Mouse (Mus musculus) heart, postnatal 14 days (tissue): ENCODE measurements around the gene Cyp2u1. TPM values are rescaled to one million over a fixed set of nuclear protein-coding genes. Genes with fewer than 3 reads are reported as not detected.
"Not testable (repeated sequence)": the region's sequence is repeated elsewhere in the genome, so short reads cannot be mapped to it uniquely, and the experiment has no call there.

Experiments
- DNase-seq, 2 experiments: peaks; one replicate each; pipeline ENCODE4 v3.0.0; 2021 to 2022
- intact Hi-C: fragments of 180-260 bp; cut with DNase I; formaldehyde crosslinking; loops from one replicate; pipeline ENCODE4 v1.15.1; 2025
- long read RNA-seq, 2 experiments: library from polyadenylated mRNA; stranded (forward); transcript quantifications; one replicate each; pipeline ENCODE4 v2.0.0; 2021
- total RNA-seq, 2 experiments: library from RNA; stranded (reverse); gene quantifications; 2 replicates each; pipeline ENCODE4 v1.2.3; 2021

The Cyp2u1 gene
- total RNA-seq = 10 to 100 TPM; 27.8 to 30.0 TPM
- long read RNA-seq, experiment 1, full-length matches to known transcripts = 9 of 15 reads
- long read RNA-seq, experiment 1, partial matches to known transcripts = 5 of 15 reads
- long read RNA-seq, experiment 1, other reads (novel, unspliced or antisense) = 1 of 15 reads
- long read RNA-seq, experiment 2, full-length matches to known transcripts = 3 of 6 reads
- long read RNA-seq, experiment 2, partial matches to known transcripts = 1 of 6 reads
- long read RNA-seq, experiment 2, other reads (novel, unspliced or antisense) = 2 of 6 reads

GRCm38 (mm10) chr3:131302452-131303319 is at the start of gene Cyp2u1:
Cyp2u1 (minus strand) TSS chr3:131303227.
- intact Hi-C loops = loop anchor here (5.0 kb wide), 1 partner anchor 250 kb away; no protein-coding TSS in a partner anchor
- DNase-seq = peak; percentile 90 to 91

DNA sequence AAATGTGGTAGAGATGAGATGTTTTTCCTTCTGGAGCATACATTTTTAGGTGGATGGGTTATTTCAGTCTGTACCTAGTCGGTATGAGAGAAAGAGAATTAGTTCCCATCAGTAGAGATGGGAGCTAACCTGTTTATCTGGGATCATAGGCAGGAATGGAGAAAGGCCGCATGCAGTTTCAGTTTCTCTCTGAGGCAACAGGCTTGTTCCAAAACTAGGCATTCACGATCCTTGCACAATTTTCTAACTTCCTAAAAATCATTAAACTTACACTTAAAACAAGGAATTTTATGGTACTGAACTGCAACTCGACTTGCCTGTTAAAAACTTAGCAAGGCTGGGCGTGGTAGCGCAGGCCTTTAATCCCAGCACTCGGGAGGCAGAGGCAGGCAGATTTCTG is 47.5 kb upstream of the Cyp2u1 start:
- intact Hi-C loops = no loop called here
- DNase-seq = no peak

GRCm38 (mm10) chr3:131349013-131349412 is 46.0 kb upstream of the Cyp2u1 start:
- DNase-seq = no peak

DNA sequence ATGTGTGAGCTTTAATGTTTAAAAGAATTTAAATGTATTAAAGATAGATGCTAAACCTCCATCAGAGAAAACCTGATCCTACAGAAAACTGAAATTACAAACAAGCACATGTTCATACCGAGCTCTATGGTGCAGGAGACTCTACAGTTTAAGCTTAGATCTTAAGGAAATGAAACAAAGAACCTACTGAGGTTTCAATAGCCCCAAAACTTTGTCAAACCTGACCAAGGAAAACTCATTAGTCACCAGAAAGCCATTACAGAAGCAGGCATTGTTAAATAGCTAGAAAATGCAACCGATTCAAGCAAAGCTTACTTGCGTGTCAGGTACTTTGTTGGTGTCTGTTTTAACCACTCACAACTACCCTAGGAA is 45.5 kb upstream of the Cyp2u1 start:
- intact Hi-C loops = no loop called here
- DNase-seq = no peak

More at GRCm38 (mm10) chr3:131349013-131349412, 46.0 kb upstream of the Cyp2u1 start:
- intact Hi-C loops = no loop called here

DNA sequence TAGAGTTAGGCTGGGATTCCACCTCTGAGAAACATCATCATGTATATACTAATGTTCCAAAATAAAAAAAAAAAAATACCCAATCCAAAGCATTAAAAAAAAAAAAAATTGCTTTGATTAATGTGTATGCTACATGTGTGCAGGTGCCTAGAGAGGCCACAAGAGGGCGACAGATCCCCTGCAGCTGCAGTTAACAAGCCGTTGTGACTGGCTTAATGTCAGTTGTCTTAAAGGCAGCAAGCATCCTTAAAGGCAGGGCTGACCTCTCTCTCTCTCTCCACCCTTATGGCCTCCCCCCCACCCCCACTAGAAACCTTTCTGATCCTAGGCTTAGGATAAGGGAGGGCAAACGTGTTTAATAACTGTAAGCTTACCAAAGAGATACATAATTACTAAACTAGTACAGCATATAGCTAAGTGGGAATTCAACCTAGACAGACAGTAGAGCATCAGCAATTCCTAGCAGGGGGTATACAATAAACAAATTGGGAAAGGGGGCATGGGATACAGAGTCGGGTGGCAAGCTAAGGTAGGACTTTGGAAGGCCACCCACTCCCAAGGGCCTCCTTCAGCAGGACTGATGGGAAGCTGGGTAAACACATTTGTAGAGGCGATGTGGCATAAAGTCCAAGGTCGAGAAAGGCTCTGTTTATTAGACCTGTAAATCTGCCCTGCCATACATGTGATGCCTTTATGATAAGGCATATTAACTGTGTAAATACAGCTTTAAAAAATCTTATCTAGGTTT is 45.0 kb upstream of the Cyp2u1 start:
- intact Hi-C loops = no loop called here

DNA sequence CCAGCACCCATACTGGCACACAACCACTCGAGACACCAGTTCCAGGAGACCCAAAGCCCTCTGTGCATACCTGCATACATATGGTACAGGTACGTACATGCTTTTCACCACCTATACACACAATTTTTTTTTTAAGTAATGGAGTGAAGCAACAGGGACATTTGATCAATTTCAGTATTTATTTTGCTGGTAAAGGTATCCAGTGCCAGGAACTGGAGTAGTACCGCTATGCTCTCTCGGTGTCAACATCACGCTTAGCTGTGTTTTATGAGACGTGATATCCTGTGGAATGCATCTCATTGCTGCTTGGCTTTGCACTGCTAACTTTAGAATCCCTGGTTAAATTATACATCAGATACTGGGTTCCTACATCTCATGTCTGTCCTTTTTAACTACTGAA is 42.9 kb upstream of the Cyp2u1 start:
- DNase-seq = no peak

More for the DNA sequence above, 45.0 kb upstream of the Cyp2u1 start:
- DNase-seq = no peak

DNA sequence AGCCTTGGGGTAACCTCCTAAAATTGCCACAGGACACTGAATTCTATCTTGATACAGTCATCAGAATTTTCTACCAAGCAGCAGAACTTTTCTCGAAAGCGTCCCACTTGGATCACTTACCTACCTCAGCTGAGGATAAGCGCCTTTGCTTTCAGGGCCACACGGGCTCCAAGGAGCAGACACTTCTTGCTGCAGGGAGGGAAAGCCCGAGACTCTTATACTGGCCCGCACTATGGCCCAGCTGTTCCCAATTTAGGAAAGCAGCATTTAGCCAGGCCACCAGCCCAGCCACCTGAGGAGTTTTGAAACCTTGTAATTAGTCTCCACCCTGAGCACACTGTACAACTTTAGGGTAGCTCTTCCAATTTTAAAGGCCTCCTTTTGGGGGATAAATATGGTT is 40.3 kb upstream of the Cyp2u1 start:
- intact Hi-C loops = no loop called here
- DNase-seq = no peak

More for the DNA sequence above, 42.9 kb upstream of the Cyp2u1 start:
- intact Hi-C loops = no loop called here

DNA sequence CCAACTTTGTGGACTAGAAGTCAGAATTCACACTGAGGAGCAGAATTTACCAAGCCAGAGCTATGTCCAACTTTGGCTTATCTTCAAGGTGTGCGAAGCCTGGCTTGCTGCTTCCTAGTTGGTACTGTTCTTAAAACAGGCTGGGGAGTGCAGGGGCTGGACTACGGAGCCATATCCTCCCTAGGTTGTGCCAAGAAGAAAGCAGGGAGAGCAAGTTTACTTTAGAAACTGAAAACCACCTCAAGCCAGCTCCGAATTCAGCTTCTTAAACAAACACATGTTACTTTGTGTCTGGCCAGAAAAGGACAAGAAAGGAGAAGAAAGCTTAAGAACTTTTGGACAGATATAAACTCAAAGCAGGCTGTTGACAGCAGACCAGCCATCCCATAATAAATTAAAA is 37.9 kb upstream of the Cyp2u1 start:
- no peak for DNase-seq
- intact Hi-C loops = no loop called here

- no peak for DNase-seq
- intact Hi-C loops = no loop called here
Measured at GRCm38 (mm10) chr3:131339280-131339679, 36.3 kb upstream of the Cyp2u1 start.

DNA sequence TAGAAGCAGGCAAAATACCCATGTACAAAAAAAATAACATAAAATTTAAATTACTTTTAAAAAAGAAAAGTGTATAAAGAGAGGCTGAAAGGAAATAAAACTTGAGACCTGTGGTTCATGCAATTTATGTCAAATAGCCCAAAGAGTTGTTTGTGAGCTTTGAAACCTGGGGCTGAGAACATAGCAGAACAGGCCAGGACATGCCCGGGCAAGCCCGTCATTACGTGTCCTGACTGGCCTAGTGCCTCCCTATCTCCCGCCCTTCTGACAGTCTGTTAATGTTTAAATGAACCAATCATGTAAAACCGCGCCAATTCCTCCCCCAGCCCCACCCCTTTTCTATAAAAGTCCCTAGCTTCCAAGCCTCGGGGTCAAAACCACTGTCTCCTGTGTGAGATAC is 34.7 kb upstream of the Cyp2u1 start:
- intact Hi-C loops, DNase-seq: not testable (repeated sequence)

DNA sequence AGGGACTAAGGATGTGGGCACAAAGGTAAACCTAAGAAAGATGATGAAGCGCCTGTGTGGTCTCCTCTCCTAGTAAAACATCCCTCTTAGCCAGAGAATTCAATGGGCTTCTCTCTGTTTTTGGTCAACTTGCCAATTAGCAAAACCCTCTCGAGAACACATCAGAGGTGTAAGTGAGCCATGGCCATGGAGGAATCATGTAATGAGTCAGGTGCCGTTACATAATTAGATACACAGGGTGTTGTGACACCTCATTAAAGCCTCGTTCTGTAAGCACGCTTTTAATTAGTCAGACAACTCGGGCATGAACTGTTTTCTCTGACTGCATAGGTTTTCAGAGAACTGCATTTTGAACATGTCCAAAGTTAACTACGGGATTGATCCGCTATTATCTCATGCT is 33.6 kb upstream of the Cyp2u1 start:
- intact Hi-C loops = no loop called here
- DNase-seq = no peak

- DNase-seq = no peak
- intact Hi-C loops = no loop called here
Measured at GRCm38 (mm10) chr3:131335117-131335547, 32.1 kb upstream of the Cyp2u1 start.

GRCm38 (mm10) chr3:131327189-131327588 is 24.2 kb upstream of the Cyp2u1 start:
- intact Hi-C loops = no loop called here
- DNase-seq = no peak

GRCm38 (mm10) chr3:131326637-131327036 is 23.6 kb upstream of the Cyp2u1 start:
- intact Hi-C loops = no loop called here
- DNase-seq = no peak

GRCm38 (mm10) chr3:131322081-131322815 is 19.2 kb upstream of the Cyp2u1 start:
- intact Hi-C loops = no loop called here
- no peak for DNase-seq

- intact Hi-C loops = loop anchor here (1.0 kb wide), 1 partner anchor 232 kb away; no protein-coding TSS in a partner anchor
- DNase-seq = peak; percentile 79 to 90
Measured at GRCm38 (mm10) chr3:131320184-131320583, 17.2 kb upstream of the Cyp2u1 start.

DNA sequence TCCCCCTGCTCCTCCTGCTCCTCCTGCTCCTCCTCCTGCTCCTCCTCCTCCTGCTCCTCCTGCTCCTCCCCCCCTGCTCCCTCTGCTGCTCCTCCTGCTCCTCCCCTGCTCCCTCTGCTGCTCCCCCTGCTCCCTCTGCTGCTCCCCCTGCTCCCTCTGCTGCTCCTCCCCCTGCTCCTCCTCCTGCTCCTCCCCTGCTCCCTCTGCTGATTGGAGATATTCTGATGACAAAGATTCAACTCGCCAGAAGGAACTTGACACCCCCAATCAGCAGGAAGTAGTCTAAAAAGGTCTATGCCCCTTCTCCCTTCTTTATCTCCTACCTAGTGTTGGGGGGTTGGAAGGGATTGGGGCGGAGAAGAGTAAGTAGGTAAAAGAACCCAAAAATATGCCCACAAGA is 15.2 kb upstream of the Cyp2u1 start:
- intact Hi-C loops = no loop called here
- no peak for DNase-seq

DNA sequence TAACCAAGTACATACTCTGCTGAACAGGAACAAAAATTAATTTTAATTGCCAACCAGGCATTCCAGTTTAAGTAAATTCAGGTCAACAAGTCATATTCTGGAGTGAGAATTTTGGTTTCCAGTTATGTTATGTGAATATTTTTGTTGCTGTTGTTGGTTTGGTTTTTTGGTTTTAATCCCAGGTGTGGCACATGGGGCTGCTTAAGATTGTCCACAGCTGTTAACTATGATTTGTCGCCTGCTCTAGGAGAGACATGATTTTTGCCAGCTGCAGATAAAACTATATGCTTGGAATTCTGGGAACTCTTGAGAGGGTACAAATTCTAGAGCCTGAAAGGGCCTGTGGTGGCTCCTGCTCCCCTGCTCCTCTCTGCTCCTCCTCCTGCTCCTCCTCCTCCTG is 14.1 kb upstream of the Cyp2u1 start:
- intact Hi-C loops = no loop called here
- DNase-seq = no peak

DNA sequence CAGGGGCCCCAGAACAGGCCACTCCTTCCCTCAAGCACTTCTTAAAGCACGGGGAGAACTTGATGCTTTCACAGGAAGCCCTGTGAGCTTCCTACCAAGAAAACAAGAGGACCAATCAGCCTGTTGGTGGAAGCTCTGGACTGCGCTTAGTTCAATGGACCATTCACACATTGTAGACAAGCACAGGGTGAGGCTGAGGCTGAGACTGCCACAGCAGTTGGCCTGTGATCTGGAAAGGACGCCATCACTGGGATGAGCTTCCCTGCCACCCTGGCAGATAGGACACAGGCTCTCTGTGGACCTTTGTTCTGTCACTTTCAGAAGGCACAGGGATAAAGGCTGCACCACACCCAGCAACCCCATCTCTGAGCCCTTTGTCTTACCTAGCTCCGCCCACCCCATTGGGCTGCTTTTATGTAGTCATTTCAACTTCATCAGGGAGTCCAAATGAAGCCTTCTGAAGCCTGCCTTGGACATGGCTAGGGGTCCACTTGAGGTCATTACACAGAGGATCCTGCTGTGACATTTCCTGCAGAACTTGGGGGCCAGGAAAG is 13.0 kb upstream of the Cyp2u1 start:
- DNase-seq = no peak
- intact Hi-C loops = no loop called here

DNA sequence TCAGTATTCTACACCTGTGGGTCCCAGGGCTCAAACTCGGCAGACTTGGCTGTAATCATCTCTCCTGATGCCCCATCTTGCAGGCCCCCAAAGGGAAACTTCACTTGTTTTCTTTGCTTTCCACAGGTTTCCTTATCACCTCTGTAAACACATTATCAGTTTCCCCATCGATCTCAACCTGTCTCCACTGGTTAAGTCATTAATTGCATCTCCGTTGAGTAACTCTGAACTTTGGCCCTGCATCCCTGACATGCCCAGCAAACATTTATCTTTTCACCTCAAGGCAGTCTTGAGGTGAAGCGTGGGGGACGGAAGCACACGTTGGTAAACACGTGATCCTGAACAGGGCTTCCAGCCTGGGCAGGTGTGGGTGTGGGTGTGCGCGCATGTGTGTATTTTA is 9.3 kb upstream of the Cyp2u1 start:
- intact Hi-C loops = no loop called here
- DNase-seq = no peak
